Mouse (Mus musculus): ENCODE results near the gene Tas1r2. TPM values are rescaled to one million over a fixed set of nuclear protein-coding genes. Genes with fewer than 3 reads are reported as not detected.
A peak's percentile ranks its signal among the peaks of the same experiment; 100 is the strongest.

Gene Tas1r2
- polyA plus RNA-seq (2016; fragmentation: Nextera tagmentation; extraction: Ambion mirVana) = not detected in 2 replicates

DNA sequence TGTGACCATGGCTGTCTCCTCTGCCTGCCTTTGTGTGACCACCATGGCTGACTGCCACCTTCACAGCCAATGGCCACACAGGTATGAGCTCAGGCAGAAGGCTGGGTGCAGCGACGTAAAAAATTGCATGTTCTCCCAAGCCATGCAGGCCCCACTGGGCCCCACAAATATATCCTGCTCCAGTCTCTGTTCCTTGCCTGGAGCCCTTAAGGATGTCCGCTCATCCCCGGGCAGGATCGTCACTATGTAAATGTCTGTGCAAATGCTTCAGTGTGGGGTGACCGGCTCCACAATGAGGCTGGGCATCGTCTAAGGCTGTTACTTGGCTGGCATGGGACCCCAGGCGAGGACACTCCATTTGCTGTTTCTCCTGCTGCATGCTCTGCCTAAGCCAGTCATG is at the start of gene Tas1r2:
TSS of gene Tas1r2 (plus strand) at position 301 of the 400 bp plus-strand sequence.
- H3K4me3 ChIP-seq = no peak within 1 kb of the TSS
- peaks cover 12% of the 10 kb centered on the region for H3K4me1 ChIP-seq (replicated peaks)
- no peak for DNase-seq (ENCODE audit: low spot score)
- no peak within 1 kb of the TSS for H3K27ac ChIP-seq
- H3K36me3 ChIP-seq = peaks cover 5% of the 10 kb centered on the region
- no peaks in the 10 kb centered on the region for H3K9me3 ChIP-seq
- WGBS = 90% methylated on average over 8 of the region's 8 CpGs
- peaks cover 5% of the 10 kb centered on the region for H3K27me3 ChIP-seq (ENCODE audit: insufficient read depth, poor library complexity, severe bottlenecking)

DNA sequence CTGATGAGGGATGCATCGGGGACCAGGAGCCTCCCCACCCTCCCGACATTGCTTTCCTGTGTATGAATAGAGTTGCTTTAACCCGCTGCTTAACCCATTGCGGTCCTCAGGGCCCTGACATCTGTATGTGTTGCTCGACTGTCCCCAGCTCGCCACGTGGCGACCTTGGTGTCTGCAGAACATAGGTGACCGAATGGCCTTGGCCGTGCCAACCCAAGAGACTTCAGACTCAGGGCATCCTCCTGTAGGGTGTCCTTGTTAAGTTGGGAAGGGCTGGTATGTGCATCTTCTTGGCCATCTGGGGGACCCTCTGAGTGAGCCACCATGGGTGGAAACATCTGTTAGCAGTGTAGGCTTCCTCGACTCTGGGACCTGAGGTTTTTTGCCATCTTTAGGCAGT is 48.1 kb upstream of the Tas1r2 start:
- Histone ChIP-seq H3K4me1 (replicated peaks) (peaks cover 36% of the 10 kb centered on the region), H3K4me3 (no peak overlapping the region), H3K27ac (no peak overlapping the region), H3K27me3 (ENCODE audit: insufficient read depth, poor library complexity, severe bottlenecking) (no peaks in the 10 kb centered on the region), H3K36me3 (peaks cover 45% of the 10 kb centered on the region), H3K9me3 (no peaks in the 10 kb centered on the region)
- 88% methylated on average over 11 of the region's 11 CpGs for WGBS
- DNase-seq (ENCODE audit: low spot score) = no peak

GRCm38 (mm10) chr4:139606732-139607131 is 46.6 kb upstream of the Tas1r2 start:
- H3K4me3 ChIP-seq = no peak overlapping the region
- WGBS = 94% methylated on average over 5 of the region's 5 CpGs
- peaks cover 47% of the 10 kb centered on the region for H3K36me3 ChIP-seq

GRCm38 (mm10) chr4:139608975-139609374 is 44.4 kb upstream of the Tas1r2 start:
- H3K4me3 ChIP-seq = no peak overlapping the region
- H3K27me3 ChIP-seq (ENCODE audit: insufficient read depth, poor library complexity, severe bottlenecking) = no peaks in the 10 kb centered on the region
- no peak overlapping the region for H3K27ac ChIP-seq
- H3K9me3 ChIP-seq = peaks cover 9% of the 10 kb centered on the region
- WGBS = 75% methylated on average over 4 of the region's 4 CpGs
- peaks cover 62% of the 10 kb centered on the region for H3K36me3 ChIP-seq
- H3K4me1 ChIP-seq (replicated peaks) = peaks cover 17% of the 10 kb centered on the region
- DNase-seq (ENCODE audit: low spot score) = no peak

More at GRCm38 (mm10) chr4:139606732-139607131, 46.6 kb upstream of the Tas1r2 start:
- H3K27ac ChIP-seq = no peak overlapping the region
- no peak for DNase-seq (ENCODE audit: low spot score)
- no peaks in the 10 kb centered on the region for H3K27me3 ChIP-seq (ENCODE audit: insufficient read depth, poor library complexity, severe bottlenecking)
- no peaks in the 10 kb centered on the region for H3K9me3 ChIP-seq
- peaks cover 33% of the 10 kb centered on the region for H3K4me1 ChIP-seq (replicated peaks)

- Histone ChIP-seq H3K9me3 (peaks cover 11% of the 10 kb centered on the region), H3K4me3 (no peak overlapping the region), H3K27ac (0 out of 2 replicates have a peak overlapping the region, but pooled peaks have one; percentile 17), H3K4me1 (replicated peaks) (peaks cover 30% of the 10 kb centered on the region), H3K36me3 (peaks cover 64% of the 10 kb centered on the region), H3K27me3 (ENCODE audit: insufficient read depth, poor library complexity, severe bottlenecking) (no peaks in the 10 kb centered on the region)
- DNase-seq (ENCODE audit: low spot score) = no peak
- 55% methylated on average over 6 of the region's 6 CpGs for WGBS
Measured at GRCm38 (mm10) chr4:139610954-139611353, 42.4 kb upstream of the Tas1r2 start.

GRCm38 (mm10) chr4:139611542-139611953 is 41.8 kb upstream of the Tas1r2 start:
- H3K27ac ChIP-seq = peak overlapping the region; percentile 17; the same call in 1 of the 2 replicates
- no peaks in the 10 kb centered on the region for H3K27me3 ChIP-seq (ENCODE audit: insufficient read depth, poor library complexity, severe bottlenecking)
- H3K36me3 ChIP-seq = peaks cover 58% of the 10 kb centered on the region
- DNase-seq (ENCODE audit: low spot score) = peak; percentile 86
- WGBS = 4% methylated on average over 10 of the region's 10 CpGs
- peaks cover 11% of the 10 kb centered on the region for H3K9me3 ChIP-seq
- peaks cover 36% of the 10 kb centered on the region for H3K4me1 ChIP-seq (replicated peaks)
- peak overlapping the region; percentile 25; the same call in 1 of the 2 replicates for H3K4me3 ChIP-seq

- Histone ChIP-seq H3K27me3 (ENCODE audit: insufficient read depth, poor library complexity, severe bottlenecking) (no peaks in the 10 kb centered on the region), H3K4me3 (no peak overlapping the region), H3K9me3 (peaks cover 11% of the 10 kb centered on the region), H3K36me3 (peaks cover 41% of the 10 kb centered on the region), H3K27ac (no peak overlapping the region), H3K4me1 (replicated peaks) (peaks cover 42% of the 10 kb centered on the region)
- DNase-seq (ENCODE audit: low spot score) = no peak
- WGBS = 92% methylated on average over 21 of the region's 21 CpGs
Measured at GRCm38 (mm10) chr4:139614524-139615260, 38.6 kb upstream of the Tas1r2 start.

GRCm38 (mm10) chr4:139616276-139617000 is 36.9 kb upstream of the Tas1r2 start:
- DNase-seq (ENCODE audit: low spot score) = peak; percentile 50
- H3K9me3 ChIP-seq = peaks cover 11% of the 10 kb centered on the region
- 10% methylated on average over 24 of the region's 24 CpGs for WGBS
- no peaks in the 10 kb centered on the region for H3K27me3 ChIP-seq (ENCODE audit: insufficient read depth, poor library complexity, severe bottlenecking)
- peak overlapping the region; percentile 88 for H3K27ac ChIP-seq
- peaks cover 32% of the 10 kb centered on the region for H3K4me1 ChIP-seq (replicated peaks)
- peak overlapping the region; percentile 58 for H3K4me3 ChIP-seq
- peaks cover 36% of the 10 kb centered on the region for H3K36me3 ChIP-seq

- Histone ChIP-seq H3K4me3 (peak overlapping the region; percentile 58), H3K36me3 (peaks cover 36% of the 10 kb centered on the region), H3K27ac (peak overlapping the region; percentile 88), H3K9me3 (peaks cover 11% of the 10 kb centered on the region), H3K4me1 (replicated peaks) (peaks cover 32% of the 10 kb centered on the region), H3K27me3 (ENCODE audit: insufficient read depth, poor library complexity, severe bottlenecking) (no peaks in the 10 kb centered on the region)
- WGBS = 59% methylated on average over 3 of the region's 3 CpGs
- no peak for DNase-seq (ENCODE audit: low spot score)
Measured at GRCm38 (mm10) chr4:139617001-139617364, 36.4 kb upstream of the Tas1r2 start.

GRCm38 (mm10) chr4:139619765-139620164 is 33.6 kb upstream of the Tas1r2 start:
- Histone ChIP-seq H3K27ac (no peak overlapping the region), H3K27me3 (ENCODE audit: insufficient read depth, poor library complexity, severe bottlenecking) (peaks cover 2% of the 10 kb centered on the region; the same call in 1 of the 2 replicates), H3K36me3 (peaks cover 13% of the 10 kb centered on the region), H3K4me3 (no peak overlapping the region), H3K4me1 (replicated peaks) (peaks cover 54% of the 10 kb centered on the region), H3K9me3 (no peaks in the 10 kb centered on the region)
- WGBS = 76% methylated on average over 6 of the region's 6 CpGs
- no peak for DNase-seq (ENCODE audit: low spot score)

DNA sequence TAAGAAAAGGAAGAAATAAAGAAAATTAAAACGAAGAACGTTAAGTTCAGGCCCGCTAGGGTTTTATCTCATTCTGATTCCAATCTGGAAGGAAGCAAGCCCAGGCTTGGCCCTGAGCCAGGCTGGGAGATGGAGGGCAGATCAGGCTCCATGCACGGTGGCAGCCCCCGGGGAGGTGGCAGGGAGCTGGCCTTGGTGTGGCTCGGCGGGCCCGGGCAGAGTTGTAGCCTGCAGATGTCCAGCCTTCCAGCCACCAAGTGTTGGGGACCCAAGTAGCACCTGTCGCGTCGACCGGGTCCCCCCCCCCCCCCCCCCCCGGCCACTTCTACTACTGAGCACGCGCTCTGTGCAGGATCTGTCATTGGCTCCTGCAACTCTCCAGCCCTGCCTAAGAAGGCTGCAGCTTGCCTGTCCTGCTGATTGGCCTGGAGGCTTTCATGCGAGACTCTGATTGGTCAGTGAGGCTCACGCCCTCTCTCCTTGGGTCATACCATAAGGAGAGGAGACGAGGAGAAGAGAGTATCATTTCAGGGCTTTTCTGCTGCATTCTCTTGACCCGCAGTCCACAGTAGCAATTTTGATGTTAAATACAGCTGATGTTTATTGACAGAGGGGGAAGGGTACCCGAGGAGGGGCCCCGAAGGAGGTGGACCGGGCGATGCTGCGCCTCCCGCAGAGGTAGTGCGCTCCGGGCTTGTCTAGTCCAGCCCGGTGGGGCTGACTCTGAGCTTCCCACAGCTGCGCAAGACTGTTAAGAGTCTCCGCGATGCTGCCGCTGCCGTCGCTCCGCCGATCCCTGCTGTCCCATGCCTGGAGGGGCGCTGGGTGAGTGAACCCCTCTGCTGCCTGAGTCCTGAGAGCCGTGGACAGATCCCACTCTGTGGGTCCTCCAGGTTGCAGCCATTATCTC is 30.7 kb upstream of the Tas1r2 start, which contains the start of gene Aldh4a1:
TSS of gene Aldh4a1 (plus strand) at position 494 of the 910 bp plus-strand sequence.
- Histone ChIP-seq H3K27ac (peak within 1 kb of the TSS; percentile 97), H3K36me3 (peaks cover under 1% of the 10 kb centered on the region; the same call in 1 of the 2 replicates)
- 2% methylated on average over 38 of the region's 38 CpGs for WGBS

More for the DNA sequence above, 30.7 kb upstream of the Tas1r2 start, which contains the start of gene Aldh4a1:
- Histone ChIP-seq H3K4me3 (peak within 1 kb of the TSS; percentile 73), H3K4me1 (replicated peaks) (peaks cover 28% of the 10 kb centered on the region), H3K27me3 (ENCODE audit: insufficient read depth, poor library complexity, severe bottlenecking) (peaks cover 2% of the 10 kb centered on the region; the same call in 1 of the 2 replicates), H3K9me3 (no peaks in the 10 kb centered on the region)
- DNase-seq (ENCODE audit: low spot score) = peak; percentile 92

All from hindbrain, embryonic 10.5 days (tissue).